Mouse (Mus musculus): Measurements from ENCODE around the gene Tube1. TPM values are rescaled to one million over a fixed set of nuclear protein-coding genes. Genes with fewer than 3 reads are reported as not detected.

The Tube1 gene
- polyA plus RNA-seq, 1 experiment from 2014 or later, result 26.2 TPM

DNA sequence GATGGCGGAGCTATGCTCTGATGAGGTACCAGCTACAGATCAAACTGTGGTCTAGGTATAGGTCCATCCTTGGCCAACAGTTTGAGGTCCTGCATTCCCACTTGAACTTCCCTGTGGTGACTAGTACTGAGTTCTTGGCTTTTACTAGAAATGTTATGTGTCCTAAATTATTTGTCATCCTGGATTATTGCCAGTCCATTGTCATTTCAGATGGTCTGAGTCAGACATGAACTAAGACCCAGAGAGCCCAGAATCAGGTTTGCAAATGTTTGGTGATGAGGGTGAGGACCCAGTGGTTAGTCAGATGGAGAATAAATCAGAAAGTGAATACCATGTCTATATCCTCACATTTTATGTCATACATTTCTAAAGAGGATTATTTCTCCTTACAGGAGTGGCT, 23.5 kb downstream of the Tube1 start:
- 100% methylated on average over 1 of the region's 1 CpGs for WGBS

DNA sequence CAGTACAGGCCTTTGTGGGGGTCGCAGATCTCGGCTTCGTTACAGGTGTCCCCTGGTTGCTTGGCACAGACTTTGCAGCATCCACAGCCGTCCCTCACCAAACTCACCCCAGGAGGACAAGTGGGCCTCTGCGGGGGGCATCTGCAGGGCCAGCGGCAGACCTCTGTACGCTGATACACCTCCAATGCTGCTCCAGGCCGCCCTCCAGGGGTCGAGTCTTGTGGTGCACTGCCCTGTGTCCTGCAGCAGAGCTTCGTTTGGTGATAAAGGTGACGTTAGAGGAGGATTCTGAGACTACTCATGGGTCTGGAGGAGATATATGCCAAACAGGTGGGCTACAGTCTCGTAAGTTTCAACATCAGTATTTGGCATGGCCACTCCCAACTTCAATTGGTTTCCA, 24.5 kb downstream of the Tube1 start:
- no peak overlapping the region for H3K9ac ChIP-seq (replicated peaks; ENCODE audit: low read length)
- H3K4me3 ChIP-seq (ENCODE audit: low read depth, low read length), result no peak overlapping the region
- DNase-seq (ENCODE audit: low spot score), result no peak
- no peaks in the 10 kb centered on the region for H3K9me3 ChIP-seq (replicated peaks; ENCODE audit: control insufficient read depth, low read length)
- H3K27me3 ChIP-seq (ENCODE audit: control insufficient read depth, insufficient read depth, low read length), result no peaks in the 10 kb centered on the region
- ATAC-seq (replicated peaks; ENCODE audit: insufficient number of reproducible peaks, low FRiP score, low TSS enrichment, low read depth), result no peak
- WGBS, result 50% methylated on average over 12 of the region's 12 CpGs
- no peaks in the 10 kb centered on the region for H3K4me1 ChIP-seq (ENCODE audit: control insufficient read depth, insufficient read depth, low read length)
- H3K36me3 ChIP-seq (replicated peaks; ENCODE audit: control insufficient read depth, insufficient read depth, low read depth, low read length), result no peaks in the 10 kb centered on the region
- H3K27ac ChIP-seq (replicated peaks; ENCODE audit: low read depth, low read length), result no peak overlapping the region
- H3K4me2 ChIP-seq (ENCODE audit: low read depth, low read length), result no peak overlapping the region

More for the DNA sequence above, 23.5 kb downstream of the Tube1 start:
- Histone ChIP-seq H3K36me3 (replicated peaks; ENCODE audit: control insufficient read depth, insufficient read depth, low read depth, low read length) (no peaks in the 10 kb centered on the region), H3K4me1 (ENCODE audit: control insufficient read depth, insufficient read depth, low read length) (no peaks in the 10 kb centered on the region), H3K4me2 (ENCODE audit: low read depth, low read length) (no peak overlapping the region), H3K9ac (replicated peaks; ENCODE audit: low read length) (no peak overlapping the region), H3K4me3 (ENCODE audit: low read depth, low read length) (no peak overlapping the region), H3K27me3 (ENCODE audit: control insufficient read depth, insufficient read depth, low read length) (no peaks in the 10 kb centered on the region), H3K27ac (replicated peaks; ENCODE audit: low read depth, low read length) (no peak overlapping the region), H3K9me3 (replicated peaks; ENCODE audit: control insufficient read depth, low read length) (no peaks in the 10 kb centered on the region)
- ATAC-seq (replicated peaks; ENCODE audit: insufficient number of reproducible peaks, low FRiP score, low TSS enrichment, low read depth) (no peak), DNase-seq (ENCODE audit: low spot score) (no peak)

DNA sequence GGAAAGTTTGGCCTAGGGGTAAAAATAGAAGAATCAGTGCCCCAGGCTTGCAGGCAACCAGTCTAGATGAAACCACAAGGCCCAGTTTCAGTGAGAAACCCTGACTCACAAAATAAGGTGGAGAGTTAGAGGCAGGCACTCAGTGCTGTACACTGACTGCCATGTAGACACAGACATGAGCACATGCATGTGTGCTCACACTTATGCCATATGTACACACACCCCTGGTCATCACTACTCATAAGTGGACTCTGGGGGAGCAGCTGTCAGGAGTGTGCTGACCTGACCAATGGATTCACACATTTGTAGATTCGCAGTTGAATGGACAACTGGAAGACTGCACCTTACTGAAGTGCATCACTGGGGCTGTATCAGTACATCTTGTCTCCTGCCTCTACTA, 27.6 kb downstream of the Tube1 start:
- Histone ChIP-seq H3K4me1 (ENCODE audit: control insufficient read depth, insufficient read depth, low read length) (no peaks in the 10 kb centered on the region), H3K4me3 (ENCODE audit: low read depth, low read length) (no peak overlapping the region), H3K9me3 (replicated peaks; ENCODE audit: control insufficient read depth, low read length) (no peaks in the 10 kb centered on the region), H3K9ac (replicated peaks; ENCODE audit: low read length) (no peak overlapping the region), H3K4me2 (ENCODE audit: low read depth, low read length) (no peak overlapping the region), H3K27ac (replicated peaks; ENCODE audit: low read depth, low read length) (no peak overlapping the region), H3K27me3 (ENCODE audit: control insufficient read depth, insufficient read depth, low read length) (no peaks in the 10 kb centered on the region), H3K36me3 (replicated peaks; ENCODE audit: control insufficient read depth, insufficient read depth, low read depth, low read length) (no peaks in the 10 kb centered on the region)
- ATAC-seq (replicated peaks; ENCODE audit: insufficient number of reproducible peaks, low FRiP score, low TSS enrichment, low read depth), result no peak
- WGBS, result 89% methylated on average over 1 of the region's 1 CpGs
- no peak for DNase-seq (ENCODE audit: low spot score)

DNA sequence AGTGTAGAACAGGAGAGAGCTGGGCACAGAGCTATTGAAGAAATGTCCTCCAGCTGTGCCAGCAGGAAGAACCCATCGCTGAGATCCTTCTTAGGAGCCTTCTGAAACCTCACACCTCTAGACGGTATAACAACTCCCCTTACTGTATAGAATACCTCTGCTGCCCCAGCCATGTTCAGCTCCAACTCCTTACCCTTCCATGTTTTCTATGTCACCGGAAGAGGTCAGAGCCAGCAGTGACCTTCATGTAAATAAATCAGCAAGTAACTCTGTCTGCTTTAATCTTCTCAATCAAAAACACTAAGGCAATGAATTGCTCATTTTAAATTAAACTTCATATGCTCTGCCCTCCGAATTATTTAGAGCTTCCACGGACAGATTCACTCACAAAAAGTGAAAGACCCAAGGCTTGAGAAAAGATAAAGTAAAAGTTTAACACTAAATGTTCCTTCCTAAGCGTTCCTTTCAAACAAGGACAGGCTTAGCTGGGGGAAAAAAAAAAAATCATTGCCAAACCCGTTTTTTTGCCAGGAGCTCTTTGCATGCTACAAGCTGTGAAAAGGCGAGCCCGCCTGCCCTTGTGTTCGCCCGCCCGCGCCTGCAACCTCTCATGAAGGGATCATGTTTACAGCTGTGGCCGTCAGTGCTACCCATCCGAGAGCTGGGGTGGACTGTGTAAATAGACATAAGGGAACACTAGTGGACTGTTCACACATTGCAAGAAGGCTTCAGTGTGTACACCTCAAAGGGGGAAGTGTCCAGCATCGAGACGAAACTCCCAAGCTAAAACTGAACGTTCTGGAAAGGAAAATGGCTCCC, 29.1 kb downstream of the Tube1 start:
- H3K4me3 ChIP-seq (ENCODE audit: low read depth, low read length), result no peak overlapping the region
- H3K36me3 ChIP-seq (replicated peaks; ENCODE audit: control insufficient read depth, insufficient read depth, low read depth, low read length), result no peaks in the 10 kb centered on the region
- H3K4me2 ChIP-seq (ENCODE audit: low read depth, low read length), result no peak overlapping the region
- no peak overlapping the region for H3K9ac ChIP-seq (replicated peaks; ENCODE audit: low read length)
- H3K27ac ChIP-seq (replicated peaks; ENCODE audit: low read depth, low read length), result no peak overlapping the region
- no peaks in the 10 kb centered on the region for H3K9me3 ChIP-seq (replicated peaks; ENCODE audit: control insufficient read depth, low read length)
- ATAC-seq (replicated peaks; ENCODE audit: insufficient number of reproducible peaks, low FRiP score, low TSS enrichment, low read depth), result no peak
- peak; percentile 47 for DNase-seq (ENCODE audit: low spot score)
- H3K4me1 ChIP-seq (ENCODE audit: control insufficient read depth, insufficient read depth, low read length), result no peaks in the 10 kb centered on the region
- 44% methylated on average over 18 of the region's 18 CpGs for WGBS
- H3K27me3 ChIP-seq (ENCODE audit: control insufficient read depth, insufficient read depth, low read length), result no peaks in the 10 kb centered on the region

DNA sequence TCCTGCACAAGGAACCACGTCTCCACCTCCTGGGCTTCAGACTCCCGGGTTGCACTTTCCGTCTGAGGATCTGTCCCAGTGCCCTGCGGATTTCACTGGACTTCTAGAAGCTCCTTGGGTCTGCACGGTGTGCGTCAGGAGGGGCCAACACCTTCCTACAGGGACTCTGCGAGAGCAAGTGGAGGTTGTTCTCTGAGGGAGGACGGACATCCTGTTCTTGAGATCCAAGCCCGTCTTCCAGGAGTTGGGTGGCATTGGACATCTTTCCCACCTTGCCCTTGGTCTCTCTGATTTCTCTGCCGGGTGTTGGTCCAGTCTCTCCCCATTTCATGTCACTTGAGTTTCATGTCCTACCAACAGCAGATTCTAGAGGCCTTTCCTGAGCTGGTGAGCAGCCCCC, 29.9 kb downstream of the Tube1 start, which contains the start of gene Ccn6:
Ccn6 (minus strand) TSS at position 101 of the 400 bp plus-strand sequence.
- no peaks in the 10 kb centered on the region for H3K36me3 ChIP-seq (replicated peaks; ENCODE audit: control insufficient read depth, insufficient read depth, low read depth, low read length)
- H3K27ac ChIP-seq (replicated peaks; ENCODE audit: low read depth, low read length), result no peak within 1 kb of the TSS
- no peaks in the 10 kb centered on the region for H3K9me3 ChIP-seq (replicated peaks; ENCODE audit: control insufficient read depth, low read length)
- no peak within 1 kb of the TSS for H3K4me2 ChIP-seq (ENCODE audit: low read depth, low read length)
- no peak within 1 kb of the TSS for H3K9ac ChIP-seq (replicated peaks; ENCODE audit: low read length)
- no peak within 1 kb of the TSS for H3K4me3 ChIP-seq (ENCODE audit: low read depth, low read length)
- WGBS, result 85% methylated on average over 10 of the region's 10 CpGs
- DNase-seq (ENCODE audit: low spot score) (no peak), ATAC-seq (replicated peaks; ENCODE audit: insufficient number of reproducible peaks, low FRiP score, low TSS enrichment, low read depth) (no peak)
- H3K27me3 ChIP-seq (ENCODE audit: control insufficient read depth, insufficient read depth, low read length), result no peaks in the 10 kb centered on the region
- no peaks in the 10 kb centered on the region for H3K4me1 ChIP-seq (ENCODE audit: control insufficient read depth, insufficient read depth, low read length)

DNA sequence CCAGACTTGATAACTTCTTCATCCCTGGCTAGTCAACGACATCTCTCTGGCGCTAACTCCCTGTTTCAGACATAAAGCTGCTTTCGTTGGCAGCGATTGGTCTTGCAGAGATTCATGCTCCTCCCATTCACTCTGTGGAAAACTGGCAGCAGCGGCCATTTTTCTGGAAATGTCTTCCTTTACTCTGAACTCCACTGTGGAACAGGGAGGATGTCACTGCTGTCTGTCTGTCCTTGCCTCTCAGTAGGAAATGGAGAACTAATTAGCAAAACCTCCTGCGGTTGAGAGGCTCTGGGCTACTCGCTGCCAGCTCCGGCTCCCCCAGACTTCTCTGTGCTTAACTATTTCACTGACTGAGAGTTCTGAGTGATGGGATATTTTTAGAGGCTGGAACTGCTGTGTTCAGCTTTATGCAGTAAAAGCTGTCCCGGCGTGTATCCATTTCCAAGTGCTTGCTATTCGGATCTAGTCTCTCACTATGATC, 31.9 kb downstream of the Tube1 start:
- Histone ChIP-seq H3K36me3 (replicated peaks; ENCODE audit: control insufficient read depth, insufficient read depth, low read depth, low read length) (no peaks in the 10 kb centered on the region), H3K4me3 (ENCODE audit: low read depth, low read length) (no peak overlapping the region), H3K4me2 (ENCODE audit: low read depth, low read length) (peak overlapping the region; percentile 31; the same call in 1 of the 2 replicates), H3K4me1 (ENCODE audit: control insufficient read depth, insufficient read depth, low read length) (no peaks in the 10 kb centered on the region), H3K9me3 (replicated peaks; ENCODE audit: control insufficient read depth, low read length) (no peaks in the 10 kb centered on the region), H3K27me3 (ENCODE audit: control insufficient read depth, insufficient read depth, low read length) (no peaks in the 10 kb centered on the region), H3K9ac (replicated peaks; ENCODE audit: low read length) (peak overlapping the region; percentile 43), H3K27ac (replicated peaks; ENCODE audit: low read depth, low read length) (no peak overlapping the region)
- WGBS, result 38% methylated on average over 11 of the region's 11 CpGs
- DNase-seq (ENCODE audit: low spot score) (peak; percentile 26), ATAC-seq (replicated peaks; ENCODE audit: insufficient number of reproducible peaks, low FRiP score, low TSS enrichment, low read depth) (no peak)

DNA sequence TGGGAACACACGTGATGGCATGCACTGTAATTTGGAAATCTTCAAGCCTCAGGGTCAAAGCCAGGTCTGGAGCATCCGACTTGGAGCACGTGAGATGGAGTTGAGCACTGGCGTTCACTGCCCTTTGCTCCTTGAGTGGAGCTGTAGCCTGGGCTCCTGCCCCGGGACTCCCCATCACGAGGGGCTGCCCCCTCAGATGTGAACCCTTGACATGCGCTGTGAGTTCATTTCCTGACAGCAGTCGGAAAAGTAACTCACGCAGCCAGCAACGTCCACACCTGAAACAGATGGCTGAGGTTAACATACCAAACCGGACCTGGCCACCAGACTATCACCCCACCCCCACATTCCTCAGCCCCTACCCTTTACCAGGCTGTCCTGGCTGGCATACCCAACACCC, 33.8 kb downstream of the Tube1 start:
- no peak overlapping the region for H3K9ac ChIP-seq (replicated peaks; ENCODE audit: low read length)
- no peaks in the 10 kb centered on the region for H3K4me1 ChIP-seq (ENCODE audit: control insufficient read depth, insufficient read depth, low read length)
- no peaks in the 10 kb centered on the region for H3K36me3 ChIP-seq (replicated peaks; ENCODE audit: control insufficient read depth, insufficient read depth, low read depth, low read length)
- 54% methylated on average over 11 of the region's 11 CpGs for WGBS
- no peak overlapping the region for H3K27ac ChIP-seq (replicated peaks; ENCODE audit: low read depth, low read length)
- H3K9me3 ChIP-seq (replicated peaks; ENCODE audit: control insufficient read depth, low read length), result no peaks in the 10 kb centered on the region
- no peak for DNase-seq (ENCODE audit: low spot score)
- ATAC-seq (replicated peaks; ENCODE audit: insufficient number of reproducible peaks, low FRiP score, low TSS enrichment, low read depth), result no peak
- no peak overlapping the region for H3K4me3 ChIP-seq (ENCODE audit: low read depth, low read length)
- no peaks in the 10 kb centered on the region for H3K27me3 ChIP-seq (ENCODE audit: control insufficient read depth, insufficient read depth, low read length)
- no peak overlapping the region for H3K4me2 ChIP-seq (ENCODE audit: low read depth, low read length)

DNA sequence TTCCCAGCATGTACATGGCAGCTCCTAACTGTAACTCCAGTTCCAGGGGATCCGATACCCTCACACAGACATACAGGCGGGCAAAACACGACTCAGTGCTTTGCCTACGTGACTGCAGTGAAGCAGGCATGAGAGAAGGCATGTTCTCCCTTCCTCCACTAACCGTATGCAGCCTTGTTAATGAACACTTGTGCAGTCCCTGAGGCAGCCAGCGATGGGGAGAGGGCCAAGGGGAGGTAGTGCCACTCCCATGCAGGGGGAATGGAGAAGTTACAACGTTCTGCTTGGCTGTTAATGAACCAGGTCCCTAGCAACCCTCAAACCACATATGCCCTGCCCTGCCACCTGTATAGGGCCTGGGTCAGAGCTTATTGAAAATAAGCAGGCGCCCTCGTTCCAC, 35.9 kb downstream of the Tube1 start:
- Histone ChIP-seq H3K36me3 (replicated peaks; ENCODE audit: control insufficient read depth, insufficient read depth, low read depth, low read length) (no peaks in the 10 kb centered on the region), H3K9me3 (replicated peaks; ENCODE audit: control insufficient read depth, low read length) (no peaks in the 10 kb centered on the region), H3K27me3 (ENCODE audit: control insufficient read depth, insufficient read depth, low read length) (no peaks in the 10 kb centered on the region), H3K9ac (replicated peaks; ENCODE audit: low read length) (no peak overlapping the region), H3K4me3 (ENCODE audit: low read depth, low read length) (no peak overlapping the region), H3K4me2 (ENCODE audit: low read depth, low read length) (peak overlapping the region; percentile 22), H3K4me1 (ENCODE audit: control insufficient read depth, insufficient read depth, low read length) (no peaks in the 10 kb centered on the region), H3K27ac (replicated peaks; ENCODE audit: low read depth, low read length) (peak overlapping the region; percentile 8; the same call in 1 of the 2 replicates)
- no peak for DNase-seq (ENCODE audit: low spot score)
- no peak for ATAC-seq (replicated peaks; ENCODE audit: insufficient number of reproducible peaks, low FRiP score, low TSS enrichment, low read depth)
- WGBS, result 33% methylated on average over 9 of the region's 9 CpGs

Data from embryonic facial prominence, embryonic 11.5 days (tissue).